ENCODE assay signal across 22 mouse cellular contexts in genomic region chr17:10624699-10625424, GRCm38 (mm10).
DNase-seq lines count a peak whose midpoint lies in the region; ATAC-seq lines count a peak whose summit lies in the region.
"Had no signal": no experiment of that assay in that cellular context is flagged by ENCODE, and none has a peak within 500 bp of the region (broad histone marks: within the 10 kb centered on the region; RNA-seq: fewer than 3 reads in every experiment).

No protein-coding gene starts in this region.

- H3K27me3 ChIP-seq in kidney, embryonic 16.5 days (ENCODE audit: insufficient read depth, low read length): no peaks in the 10 kb centered on the region
- H3K27me3 ChIP-seq: embryonic facial prominence, embryonic 15.5 days had no signal

- 75% methylated on average over 6 of the region's 6 CpGs for WGBS in kidney, embryonic 16.5 days

- peak; percentile 27 for DNase-seq in kidney, adult 11 months
- DNase-seq in kidney, postnatal 10 days: no peak
- peak; percentile 63 for DNase-seq in kidney, adult 9 months
- DNase-seq in kidney, adult 18-20 months: no peak
- no peak for DNase-seq in kidney, postnatal 4 days
- DNase-seq: adrenal gland, adult 2 months; adrenal gland, postnatal 10 days; adrenal gland, postnatal 25 days; cerebellum, adult 11 months; cerebellum, adult 18-20 months; cerebellum, adult 8-10 months; cerebellum, adult 9-11 months; cerebellum, postnatal 14 days; cerebellum, postnatal 36 days; embryo, embryonic 11 days had no signal

- no peak overlapping the region for H3K4me2 ChIP-seq in kidney, embryonic 16.5 days (replicated peaks; ENCODE audit: low read depth, low read length)
- H3K4me2 ChIP-seq: embryonic facial prominence, embryonic 13.5 days; embryonic facial prominence, embryonic 15.5 days; forebrain, embryonic 12.5 days had no signal

- no peaks in the 10 kb centered on the region for H3K9me3 ChIP-seq in kidney, embryonic 16.5 days (ENCODE audit: low read length)
- H3K9me3 ChIP-seq: embryonic facial prominence, embryonic 13.5 days; embryonic facial prominence, embryonic 15.5 days; forebrain, embryonic 10.5 days; forebrain, embryonic 12.5 days had no signal

- 0 out of 2 replicates have a peak, but pooled peaks cover 3% of the 10 kb centered on the region for H3K4me1 ChIP-seq in kidney, embryonic 16.5 days (ENCODE audit: insufficient read depth, low read length)
- H3K4me1 ChIP-seq: embryonic facial prominence, embryonic 13.5 days; embryonic facial prominence, embryonic 15.5 days had no signal

- peak overlapping the region; percentile 9; the same call in 1 of the 2 replicates for H3K27ac ChIP-seq in kidney, embryonic 16.5 days (ENCODE audit: low read length)
- H3K27ac ChIP-seq: embryonic facial prominence, embryonic 13.5 days; embryonic facial prominence, embryonic 15.5 days; forebrain, embryonic 10.5 days; forebrain, embryonic 12.5 days had no signal

- H3K4me3 ChIP-seq in kidney, embryonic 16.5 days (ENCODE audit: low read length): no peak overlapping the region
- H3K4me3 ChIP-seq: embryonic facial prominence, embryonic 13.5 days; embryonic facial prominence, embryonic 15.5 days; erythroblast, embryonic 14.5 days; forebrain, embryonic 10.5 days; forebrain, embryonic 12.5 days had no signal

- H3K36me3 ChIP-seq in kidney, embryonic 16.5 days (ENCODE audit: insufficient read depth, low read length): no peaks in the 10 kb centered on the region
- H3K36me3 ChIP-seq: embryonic facial prominence, embryonic 13.5 days; embryonic facial prominence, embryonic 15.5 days; forebrain, embryonic 10.5 days; forebrain, embryonic 12.5 days had no signal

- no peak overlapping the region for H3K9ac ChIP-seq in kidney, embryonic 16.5 days (replicated peaks; ENCODE audit: low read length)
- H3K9ac ChIP-seq: embryonic facial prominence, embryonic 13.5 days; embryonic facial prominence, embryonic 15.5 days; forebrain, embryonic 12.5 days had no signal

- ATAC-seq in kidney, embryonic 16.5 days (ENCODE audit: low FRiP score, low TSS enrichment): peak; percentile 54; the same call in 1 of the 2 replicates
- ATAC-seq: forebrain, embryonic 14.5 days had no signal

Comparison
In these comparisons a context has a peak if more than half of its experiments do, and no peak if none do; other contexts are left out.
1. DNase-seq: peak in kidney, adult 11 months (single experiment) and kidney, adult 9 months (single experiment); none in kidney, postnatal 10 days (single experiment), kidney, adult 18-20 months (single experiment) and kidney, postnatal 4 days (0 of 2).